Comparison of ENCODE assay signal across 29 mouse cellular contexts in genomic region chr12:53631315-53632106, GRCm38 (mm10).
DNase-seq lines count a peak whose midpoint lies in the region; ATAC-seq lines count a peak whose summit lies in the region.
"Had no signal": no experiment of that assay in that cellular context is flagged by ENCODE, and none has a peak within 500 bp of the region (broad histone marks: within the 10 kb centered on the region; RNA-seq: fewer than 3 reads in every experiment).

No protein-coding gene starts in this region.

- no peaks in the 10 kb centered on the region for H3K36me3 ChIP-seq in forebrain, embryonic 12.5 days (replicated peaks)
- H3K36me3 ChIP-seq in forebrain, embryonic 10.5 days (replicated peaks), result no peaks in the 10 kb centered on the region
- H3K36me3 ChIP-seq in midbrain, embryonic 15.5 days (replicated peaks), result no peaks in the 10 kb centered on the region
- no peaks in the 10 kb centered on the region for H3K36me3 ChIP-seq in midbrain, embryonic 13.5 days
- H3K36me3 ChIP-seq in forebrain, embryonic 16.5 days (ENCODE audit: control insufficient read depth, insufficient read depth), result no peaks in the 10 kb centered on the region
- H3K36me3 ChIP-seq: hindbrain, embryonic 13.5 days; limb, embryonic 12.5 days; liver, embryonic 15.5 days; midbrain, embryonic 10.5 days had no signal

- H3K27ac ChIP-seq in forebrain, embryonic 12.5 days, result 0 out of 2 replicates have a peak overlapping the region, but pooled peaks have one; percentile 42
- no peak overlapping the region for H3K27ac ChIP-seq in forebrain, embryonic 10.5 days
- no peak overlapping the region for H3K27ac ChIP-seq in midbrain, embryonic 15.5 days
- H3K27ac ChIP-seq in midbrain, embryonic 13.5 days, result no peak overlapping the region
- H3K27ac ChIP-seq in forebrain, embryonic 16.5 days (ENCODE audit: low read length), result peak overlapping the region; percentile 48
- H3K27ac ChIP-seq: left cerebral cortex, adult 2 months; limb, embryonic 12.5 days; liver, embryonic 15.5 days; midbrain, embryonic 10.5 days; stomach, postnatal 0 days had no signal

- no peak overlapping the region for H3K9ac ChIP-seq in forebrain, embryonic 12.5 days
- no peak overlapping the region for H3K9ac ChIP-seq in midbrain, embryonic 15.5 days
- no peak overlapping the region for H3K9ac ChIP-seq in midbrain, embryonic 13.5 days (replicated peaks)
- H3K9ac ChIP-seq in forebrain, embryonic 16.5 days (replicated peaks; ENCODE audit: low read depth, low read length), result no peak overlapping the region
- H3K9ac ChIP-seq: hindbrain, embryonic 13.5 days; limb, embryonic 12.5 days; liver, embryonic 15.5 days; lung, embryonic 14.5 days had no signal

- H3K9me3 ChIP-seq in forebrain, embryonic 12.5 days, result no peaks in the 10 kb centered on the region
- H3K9me3 ChIP-seq in forebrain, embryonic 10.5 days, result no peaks in the 10 kb centered on the region
- H3K9me3 ChIP-seq in midbrain, embryonic 15.5 days, result no peaks in the 10 kb centered on the region
- H3K9me3 ChIP-seq in midbrain, embryonic 13.5 days, result no peaks in the 10 kb centered on the region
- H3K9me3 ChIP-seq in forebrain, embryonic 16.5 days (ENCODE audit: control insufficient read depth, low read length), result no peaks in the 10 kb centered on the region
- H3K9me3 ChIP-seq: hindbrain, embryonic 13.5 days; limb, embryonic 12.5 days; liver, embryonic 15.5 days; midbrain, embryonic 10.5 days had no signal

- peaks cover 38% of the 10 kb centered on the region for H3K4me1 ChIP-seq in forebrain, embryonic 12.5 days
- peaks cover 50% of the 10 kb centered on the region for H3K4me1 ChIP-seq in forebrain, embryonic 10.5 days
- H3K4me1 ChIP-seq in midbrain, embryonic 15.5 days, result peaks cover 9% of the 10 kb centered on the region
- H3K4me1 ChIP-seq in midbrain, embryonic 13.5 days (replicated peaks), result peaks cover 34% of the 10 kb centered on the region
- H3K4me1 ChIP-seq in forebrain, embryonic 16.5 days (replicated peaks; ENCODE audit: control insufficient read depth, insufficient read depth, low read length), result peaks cover 24% of the 10 kb centered on the region
- H3K4me1 ChIP-seq: liver, embryonic 15.5 days had no signal

- no peak for DNase-seq in forebrain, embryonic 10.5 days (ENCODE audit: extremely low spot score, low spot score)
- DNase-seq in MN1 (ENCODE audit: low spot score), result peak; percentile 20
- DNase-seq in layer of hippocampus, postnatal 25 days (ENCODE audit: extremely low spot score in 1 of 2, low spot score in 1 of 2), result no peak
- DNase-seq: cerebellum, adult 11 months; cerebellum, adult 9-10 months; cerebellum, postnatal 36 days; heart, adult 11 months; kidney, adult 9 months; kidney, postnatal 10 days; right cerebral cortex, adult 18-20 months; spleen, adult 18-20 months; thymus, adult 18-20 months; thymus, postnatal 25 days had no signal

- no peaks in the 10 kb centered on the region; the same call in 1 of the 2 replicates for H3K27me3 ChIP-seq in forebrain, embryonic 12.5 days
- no peaks in the 10 kb centered on the region for H3K27me3 ChIP-seq in forebrain, embryonic 10.5 days (ENCODE audit: poor library complexity, severe bottlenecking)
- H3K27me3 ChIP-seq in midbrain, embryonic 15.5 days (replicated peaks), result no peaks in the 10 kb centered on the region
- no peaks in the 10 kb centered on the region for H3K27me3 ChIP-seq in midbrain, embryonic 13.5 days
- no peaks in the 10 kb centered on the region for H3K27me3 ChIP-seq in forebrain, embryonic 16.5 days (replicated peaks; ENCODE audit: control insufficient read depth, insufficient read depth, low read length)
- H3K27me3 ChIP-seq: hindbrain, embryonic 13.5 days; liver, embryonic 15.5 days; Patski had no signal

- no peak overlapping the region for H3K4me3 ChIP-seq in forebrain, embryonic 12.5 days (replicated peaks)
- H3K4me3 ChIP-seq in forebrain, embryonic 10.5 days, result no peak overlapping the region
- H3K4me3 ChIP-seq in midbrain, embryonic 15.5 days, result no peak overlapping the region
- H3K4me3 ChIP-seq in midbrain, embryonic 13.5 days (replicated peaks), result no peak overlapping the region
- H3K4me3 ChIP-seq in forebrain, embryonic 16.5 days (replicated peaks; ENCODE audit: low read length), result no peak overlapping the region
- H3K4me3 ChIP-seq: hindbrain, embryonic 13.5 days; left cerebral cortex, adult 2 months; limb, embryonic 12.5 days; liver, embryonic 15.5 days; midbrain, embryonic 10.5 days had no signal

- H3K4me2 ChIP-seq in forebrain, embryonic 12.5 days, result no peak overlapping the region
- H3K4me2 ChIP-seq in midbrain, embryonic 15.5 days, result no peak overlapping the region
- H3K4me2 ChIP-seq in midbrain, embryonic 13.5 days (replicated peaks), result no peak overlapping the region
- no peak overlapping the region for H3K4me2 ChIP-seq in forebrain, embryonic 16.5 days (ENCODE audit: low read length)
- H3K4me2 ChIP-seq: heart, embryonic 11.5 days; hindbrain, embryonic 13.5 days; limb, embryonic 12.5 days; liver, embryonic 15.5 days; lung, embryonic 14.5 days had no signal

- 87% methylated on average over 4 of the region's 4 CpGs for WGBS in forebrain, embryonic 12.5 days
- 87% methylated on average over 4 of the region's 4 CpGs for WGBS in forebrain, embryonic 10.5 days
- 89% methylated on average over 4 of the region's 4 CpGs for WGBS in midbrain, embryonic 15.5 days
- WGBS in midbrain, embryonic 13.5 days, result 91% methylated on average over 4 of the region's 4 CpGs
- WGBS in forebrain, embryonic 16.5 days, result 84% methylated on average over 4 of the region's 4 CpGs

- no peak for ATAC-seq in forebrain, embryonic 12.5 days (ENCODE audit: low FRiP score)
- ATAC-seq in midbrain, embryonic 15.5 days (replicated peaks), result peak; percentile 56; the same call in 1 of the 2 replicates
- no peak for ATAC-seq in midbrain, embryonic 13.5 days
- ATAC-seq in forebrain, embryonic 16.5 days, result no peak; the same call in 1 of the 2 replicates
- no peak for ATAC-seq in granulocyte monocyte progenitor cell, adult 5-6 weeks (replicated peaks; ENCODE audit: poor library complexity, severe bottlenecking)
- ATAC-seq: CD4-positive, CD25-positive, alpha-beta regulatory T cell, adult 4 months; intestine, postnatal 0 days; Patski had no signal

Comparison
In these comparisons a context has a peak if more than half of its experiments do, and no peak if none do; other contexts are left out.
1. H3K27ac ChIP-seq: peak in forebrain, embryonic 12.5 days (single experiment) and forebrain, embryonic 16.5 days (single experiment); none in forebrain, embryonic 10.5 days (single experiment), midbrain, embryonic 15.5 days (single experiment) and midbrain, embryonic 13.5 days (single experiment).